Mouse (Mus musculus): Measurements from ENCODE around the gene Acot7. TPM values are rescaled to one million over a fixed set of nuclear protein-coding genes. Genes with fewer than 3 reads are reported as not detected.

Acot7 gene
- total and polyA plus RNA-seq, 2 experiments from 2014 or later = 249 to 488 TPM

- Histone ChIP-seq H3K9me3 (ENCODE audit: low read length) (no peaks in the 10 kb centered on the region), H3K4me3 (ENCODE audit: low read length) (0 out of 2 replicates have a peak overlapping the region, but pooled peaks have one; percentile 33), H3K27ac (no peak overlapping the region), H3K36me3 (ENCODE audit: insufficient read depth, low read length) (0 out of 2 replicates have a peak, but pooled peaks cover 4% of the 10 kb centered on the region), H3K9ac (replicated peaks; ENCODE audit: low read length) (no peak overlapping the region), H3K27me3 (ENCODE audit: insufficient read depth, low read length) (peaks cover 52% of the 10 kb centered on the region), H3K4me2 (ENCODE audit: low read depth, low read length) (no peak overlapping the region), H3K4me1 (ENCODE audit: insufficient read depth, low read length) (peaks cover 17% of the 10 kb centered on the region)
- DNase-seq (ENCODE audit: low spot score) = peak; percentile 92
- WGBS = 4% methylated on average over 10 of the region's 10 CpGs
- ATAC-seq = no peak
- TF ChIP-seq CTCF (IDR thresholded peaks at IDR 0.05; ENCODE audit: low read depth) = peak; percentile 79
These were observed 107.6 kb downstream of the Acot7 start for GRCm38 (mm10) chr4:152285505-152285904.

- DNase-seq (ENCODE audit: low spot score) = peak; percentile 52
- TF ChIP-seq CTCF (IDR thresholded peaks at IDR 0.05; ENCODE audit: low read depth) = no peak
- Histone ChIP-seq H3K4me2 (ENCODE audit: low read depth, low read length) (peak overlapping the region; percentile 62), H3K9ac (replicated peaks; ENCODE audit: low read length) (peak overlapping the region; percentile 41), H3K27me3 (ENCODE audit: insufficient read depth, low read length) (peaks cover 56% of the 10 kb centered on the region), H3K4me1 (ENCODE audit: insufficient read depth, low read length) (peaks cover 19% of the 10 kb centered on the region), H3K36me3 (ENCODE audit: insufficient read depth, low read length) (no peaks in the 10 kb centered on the region), H3K4me3 (ENCODE audit: low read length) (peak overlapping the region; percentile 33), H3K9me3 (ENCODE audit: low read length) (no peaks in the 10 kb centered on the region), H3K27ac (no peak overlapping the region)
- peak; percentile 18; the same call in 1 of the 2 replicates for ATAC-seq
- WGBS = under 1% methylated on average over 29 of the region's 32 CpGs
These were observed 108.2 kb downstream of the Acot7 start for GRCm38 (mm10) chr4:152286183-152286582.

DNA sequence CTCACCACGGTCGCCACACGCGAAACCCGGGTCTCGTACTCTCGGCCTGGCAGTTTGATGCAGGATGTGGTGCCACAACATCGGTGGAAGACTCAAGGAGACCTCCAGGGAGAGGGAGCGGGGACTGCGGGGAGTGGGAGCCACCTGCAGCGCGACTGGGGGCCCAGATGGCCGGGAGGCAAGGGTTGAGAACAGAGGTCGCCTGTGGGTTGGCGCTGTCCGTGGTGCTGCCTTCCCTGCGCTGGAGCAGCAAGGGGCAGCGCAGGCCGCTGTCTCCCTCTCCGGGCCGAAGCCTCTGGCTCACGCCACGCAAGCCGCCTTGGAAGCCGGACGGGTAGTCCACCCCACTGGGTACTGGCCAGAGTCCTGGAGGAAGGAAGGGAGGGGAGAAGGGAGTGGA is 109.0 kb downstream of the Acot7 start:
- peak; percentile 43 for DNase-seq (ENCODE audit: low spot score)
- Histone ChIP-seq H3K4me3 (ENCODE audit: low read length) (peak overlapping the region; percentile 33; the same call in 1 of the 2 replicates), H3K9me3 (ENCODE audit: low read length) (no peaks in the 10 kb centered on the region), H3K9ac (replicated peaks; ENCODE audit: low read length) (peak overlapping the region; percentile 41), H3K27me3 (ENCODE audit: insufficient read depth, low read length) (peaks cover 56% of the 10 kb centered on the region), H3K27ac (no peak overlapping the region), H3K4me2 (ENCODE audit: low read depth, low read length) (peak overlapping the region; percentile 62), H3K36me3 (ENCODE audit: insufficient read depth, low read length) (no peaks in the 10 kb centered on the region), H3K4me1 (ENCODE audit: insufficient read depth, low read length) (peaks cover 19% of the 10 kb centered on the region)
- WGBS = 2% methylated on average over 26 of the region's 26 CpGs
- no peak for TF ChIP-seq CTCF (IDR thresholded peaks at IDR 0.05; ENCODE audit: low read depth)
- ATAC-seq = no peak

GRCm38 (mm10) chr4:152287317-152288120 is 109.6 kb downstream of the Acot7 start:
- WGBS = 19% methylated on average over 19 of the region's 19 CpGs
- no peak for TF ChIP-seq CTCF (IDR thresholded peaks at IDR 0.05; ENCODE audit: low read depth)
- H3K27me3 ChIP-seq (ENCODE audit: insufficient read depth, low read length) = peaks cover 56% of the 10 kb centered on the region
- DNase-seq (ENCODE audit: low spot score) = no peak
- ATAC-seq = no peak
- peak overlapping the region; percentile 62; the same call in 1 of the 2 replicates for H3K4me2 ChIP-seq (ENCODE audit: low read depth, low read length)
- no peaks in the 10 kb centered on the region for H3K36me3 ChIP-seq (ENCODE audit: insufficient read depth, low read length)
- H3K4me1 ChIP-seq (ENCODE audit: insufficient read depth, low read length) = peaks cover 19% of the 10 kb centered on the region
- H3K9ac ChIP-seq (replicated peaks; ENCODE audit: low read length) = no peak overlapping the region; the same call in 1 of the 2 replicates
- no peaks in the 10 kb centered on the region for H3K9me3 ChIP-seq (ENCODE audit: low read length)
- H3K27ac ChIP-seq = no peak overlapping the region
- no peak overlapping the region for H3K4me3 ChIP-seq (ENCODE audit: low read length)

DNA sequence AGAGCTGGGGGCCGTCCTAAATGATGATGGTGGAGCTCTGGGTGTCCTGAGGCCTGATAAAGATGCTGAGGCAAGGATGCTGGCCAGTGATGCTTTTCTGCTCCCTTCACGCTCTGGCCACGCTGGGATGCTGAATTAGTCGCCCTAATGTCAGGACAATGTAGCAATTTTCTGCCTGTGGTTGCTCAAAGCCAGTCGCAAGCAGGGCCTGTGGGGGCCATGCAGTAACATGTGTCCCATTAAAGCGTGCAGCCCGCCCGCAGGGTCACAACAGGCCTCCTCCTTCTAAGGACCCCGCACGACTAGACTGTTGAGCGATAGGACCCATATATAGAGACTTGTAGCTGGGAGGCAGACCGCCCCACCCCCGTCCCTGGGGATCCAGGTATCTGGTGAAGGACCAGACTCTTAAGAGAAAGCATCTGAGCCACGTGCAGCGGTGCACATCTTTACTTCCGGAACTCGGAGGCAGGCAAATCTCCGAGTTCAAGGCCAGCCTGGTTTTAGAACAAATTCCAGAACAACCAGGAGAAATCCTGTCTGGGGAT is 110.5 kb downstream of the Acot7 start:
- ATAC-seq (no peak), DNase-seq (ENCODE audit: low spot score) (no peak)
- no peak for TF ChIP-seq CTCF (IDR thresholded peaks at IDR 0.05; ENCODE audit: low read depth)
- Histone ChIP-seq H3K9ac (replicated peaks; ENCODE audit: low read length) (no peak overlapping the region), H3K36me3 (ENCODE audit: insufficient read depth, low read length) (no peaks in the 10 kb centered on the region), H3K4me3 (ENCODE audit: low read length) (no peak overlapping the region), H3K9me3 (ENCODE audit: low read length) (no peaks in the 10 kb centered on the region), H3K4me2 (ENCODE audit: low read depth, low read length) (no peak overlapping the region), H3K27me3 (ENCODE audit: insufficient read depth, low read length) (peaks cover 59% of the 10 kb centered on the region), H3K27ac (no peak overlapping the region), H3K4me1 (ENCODE audit: insufficient read depth, low read length) (peaks cover 19% of the 10 kb centered on the region)
- WGBS = 27% methylated on average over 18 of the region's 18 CpGs

GRCm38 (mm10) chr4:152290385-152290784 is 112.5 kb downstream of the Acot7 start:
- Histone ChIP-seq H3K27me3 (ENCODE audit: insufficient read depth, low read length) (peaks cover 57% of the 10 kb centered on the region), H3K27ac (no peak overlapping the region), H3K4me2 (ENCODE audit: low read depth, low read length) (peak overlapping the region; percentile 51), H3K36me3 (ENCODE audit: insufficient read depth, low read length) (no peaks in the 10 kb centered on the region), H3K4me3 (ENCODE audit: low read length) (peak overlapping the region; percentile 28), H3K9ac (replicated peaks; ENCODE audit: low read length) (no peak overlapping the region), H3K9me3 (ENCODE audit: low read length) (no peaks in the 10 kb centered on the region), H3K4me1 (ENCODE audit: insufficient read depth, low read length) (peaks cover 19% of the 10 kb centered on the region)
- TF ChIP-seq CTCF (IDR thresholded peaks at IDR 0.05; ENCODE audit: low read depth) = no peak
- WGBS = under 1% methylated on average over 36 of the region's 39 CpGs
- ATAC-seq (no peak), DNase-seq (ENCODE audit: low spot score) (no peak)
